Mouse (Mus musculus): ENCODE measurements at regions not wholly inside any gene's neighbourhood (a gene's known extent, or its start where the extent isn't known, plus 50 kb on each side); places are given as distances from the start of the nearest gene placed in this dataset.

DNA sequence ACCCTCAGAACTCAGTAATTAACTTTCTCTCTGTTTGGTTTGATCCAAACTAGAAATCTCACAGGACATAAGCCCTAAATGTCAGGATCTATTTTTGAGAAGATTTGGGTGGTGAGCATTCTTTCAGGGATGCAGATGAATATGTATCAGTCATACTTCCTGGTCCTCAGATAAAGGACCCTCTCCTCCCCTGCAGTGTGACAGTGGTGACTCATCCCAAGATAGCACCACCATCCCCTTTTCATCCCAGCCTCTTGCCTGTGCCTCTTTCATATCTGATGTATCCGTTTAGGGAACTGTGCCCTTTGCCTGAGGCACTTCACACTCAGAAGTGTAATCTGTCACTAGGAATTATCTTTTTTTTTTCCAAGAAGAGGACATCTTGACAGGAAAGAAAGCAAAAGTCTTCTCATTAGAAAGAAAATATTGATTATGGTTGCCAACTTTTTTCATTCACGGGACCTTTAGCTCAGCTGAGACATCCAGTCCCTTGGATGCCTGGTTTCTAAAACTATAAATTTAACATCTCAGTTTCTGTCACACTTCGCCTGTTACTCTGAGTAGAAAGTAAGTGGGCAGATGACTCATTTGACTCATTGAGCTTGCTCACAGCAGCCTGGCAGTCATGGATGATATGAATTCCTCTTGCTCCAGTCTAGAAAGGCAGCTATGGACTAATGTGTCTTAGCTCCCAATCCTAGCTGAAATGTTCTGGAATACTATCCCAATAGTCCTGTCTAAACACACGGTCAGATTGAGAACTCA lies 284.1 kb upstream of the Mctp2 start:
- Histone ChIP-seq H3K4me1 (ENCODE audit: insufficient read depth, low read depth, low read length) (no peaks in the 10 kb centered on the region), H3K9me3 (ENCODE audit: low read length) (no peaks in the 10 kb centered on the region), H3K36me3 (ENCODE audit: insufficient read depth, low read length) (no peaks in the 10 kb centered on the region), H3K27ac (ENCODE audit: low read length) (no peak overlapping the region), H3K9ac (replicated peaks; ENCODE audit: low read depth) (no peak overlapping the region), H3K4me3 (ENCODE audit: low read depth, low read length) (no peak overlapping the region), H3K27me3 (replicated peaks; ENCODE audit: insufficient read depth, low read length) (no peaks in the 10 kb centered on the region), H3K4me2 (replicated peaks; ENCODE audit: low read depth, low read length) (no peak overlapping the region)
- TF ChIP-seq CTCF (IDR thresholded peaks at IDR 0.05) (no peak), EP300 (IDR thresholded peaks at IDR 0.05) (no peak)
- 70% methylated on average over 4 of the region's 4 CpGs for WGBS
- no peak for ATAC-seq
- DNase-seq (ENCODE audit: low spot score) = no peak

DNA sequence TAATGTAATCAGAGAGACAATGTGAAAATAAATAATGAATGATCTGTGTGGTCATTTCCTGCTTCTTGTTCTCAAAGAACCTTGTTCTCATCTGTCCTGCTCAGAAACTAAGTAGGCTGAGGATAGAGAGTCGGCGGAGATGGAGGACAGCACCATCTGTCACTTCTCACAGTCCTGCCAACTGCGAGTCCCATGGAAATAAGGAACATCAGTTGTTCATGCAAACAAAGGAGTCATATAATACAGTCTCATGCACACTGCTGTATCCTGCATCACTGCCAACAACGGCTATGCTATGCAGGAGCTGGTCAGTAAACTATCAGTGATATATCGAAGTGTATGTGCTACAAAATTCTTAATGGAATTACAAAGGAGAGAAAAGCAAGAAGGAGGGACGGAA lies 285.7 kb upstream of the Mctp2 start:
- no peak for ATAC-seq
- Histone ChIP-seq H3K4me2 (replicated peaks; ENCODE audit: low read depth, low read length) (no peak overlapping the region), H3K4me3 (ENCODE audit: low read depth, low read length) (no peak overlapping the region), H3K9me3 (ENCODE audit: low read length) (no peaks in the 10 kb centered on the region), H3K27me3 (replicated peaks; ENCODE audit: insufficient read depth, low read length) (no peaks in the 10 kb centered on the region), H3K36me3 (ENCODE audit: insufficient read depth, low read length) (no peaks in the 10 kb centered on the region), H3K4me1 (ENCODE audit: insufficient read depth, low read depth, low read length) (no peaks in the 10 kb centered on the region), H3K9ac (replicated peaks; ENCODE audit: low read depth) (no peak overlapping the region), H3K27ac (ENCODE audit: low read length) (no peak overlapping the region)
- TF ChIP-seq EP300 (IDR thresholded peaks at IDR 0.05) = no peak
- TF ChIP-seq CTCF (IDR thresholded peaks at IDR 0.05) = no peak
- no peak for DNase-seq (ENCODE audit: low spot score)
- 59% methylated on average over 6 of the region's 6 CpGs for WGBS

DNA sequence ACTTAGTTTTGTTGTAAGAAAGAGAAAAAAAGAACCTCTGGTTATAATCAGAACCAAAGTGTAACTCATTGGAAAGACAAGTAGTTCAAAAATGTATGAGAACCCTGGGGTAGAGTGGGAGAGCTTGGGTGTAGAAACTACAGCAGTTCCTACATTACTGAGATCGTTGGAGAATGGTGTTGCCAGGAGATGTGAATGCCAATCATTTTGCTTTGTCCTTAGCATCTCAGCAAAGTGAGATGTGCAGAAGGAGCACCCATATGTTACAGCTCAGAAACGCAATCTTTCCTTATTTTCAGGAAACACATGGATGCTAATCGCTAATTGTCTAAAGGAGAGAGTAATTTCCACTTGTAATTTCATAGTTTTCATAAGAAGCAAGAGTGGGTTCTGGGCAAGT lies 286.2 kb upstream of the Mctp2 start:
- H3K27me3 ChIP-seq (replicated peaks; ENCODE audit: insufficient read depth, low read length) = no peaks in the 10 kb centered on the region
- no peak overlapping the region for H3K4me3 ChIP-seq (ENCODE audit: low read depth, low read length)
- 56% methylated on average over 3 of the region's 3 CpGs for WGBS
- ATAC-seq (no peak), DNase-seq (ENCODE audit: low spot score) (no peak)
- H3K9me3 ChIP-seq (ENCODE audit: low read length) = no peaks in the 10 kb centered on the region
- no peaks in the 10 kb centered on the region for H3K4me1 ChIP-seq (ENCODE audit: insufficient read depth, low read depth, low read length)
- H3K4me2 ChIP-seq (replicated peaks; ENCODE audit: low read depth, low read length) = no peak overlapping the region
- no peak overlapping the region for H3K9ac ChIP-seq (replicated peaks; ENCODE audit: low read depth)
- no peak for TF ChIP-seq CTCF (IDR thresholded peaks at IDR 0.05)
- TF ChIP-seq EP300 (IDR thresholded peaks at IDR 0.05) = no peak
- H3K36me3 ChIP-seq (ENCODE audit: insufficient read depth, low read length) = no peaks in the 10 kb centered on the region
- H3K27ac ChIP-seq (ENCODE audit: low read length) = no peak overlapping the region

DNA sequence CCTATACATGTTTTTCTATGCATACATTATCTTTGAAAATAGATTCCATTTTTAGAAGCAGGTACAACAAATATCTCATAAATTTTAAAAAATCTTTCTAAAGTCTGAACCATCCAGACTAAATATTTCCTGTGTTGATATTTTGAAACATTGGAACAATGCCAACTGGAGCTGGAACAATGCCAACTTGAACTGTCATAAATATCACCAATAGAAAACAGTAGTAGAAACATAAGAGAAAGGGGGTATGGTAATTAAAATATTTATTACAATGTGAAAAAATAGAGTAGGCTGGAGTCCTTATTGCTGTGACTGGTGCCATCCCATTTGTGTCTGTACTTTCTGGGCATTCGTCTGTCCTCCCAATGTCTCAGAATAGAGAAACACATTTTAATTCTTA lies 286.9 kb upstream of the Mctp2 start:
- Histone ChIP-seq H3K4me1 (ENCODE audit: insufficient read depth, low read depth, low read length) (no peaks in the 10 kb centered on the region), H3K4me3 (ENCODE audit: low read depth, low read length) (no peak overlapping the region), H3K9me3 (ENCODE audit: low read length) (no peaks in the 10 kb centered on the region), H3K36me3 (ENCODE audit: insufficient read depth, low read length) (no peaks in the 10 kb centered on the region), H3K9ac (replicated peaks; ENCODE audit: low read depth) (no peak overlapping the region), H3K27me3 (replicated peaks; ENCODE audit: insufficient read depth, low read length) (no peaks in the 10 kb centered on the region), H3K27ac (ENCODE audit: low read length) (no peak overlapping the region), H3K4me2 (replicated peaks; ENCODE audit: low read depth, low read length) (no peak overlapping the region)
- TF ChIP-seq CTCF (IDR thresholded peaks at IDR 0.05) = no peak
- no peak for TF ChIP-seq EP300 (IDR thresholded peaks at IDR 0.05)
- ATAC-seq (no peak), DNase-seq (ENCODE audit: low spot score) (no peak)
- 68% methylated on average over 1 of the region's 1 CpGs for WGBS

DNA sequence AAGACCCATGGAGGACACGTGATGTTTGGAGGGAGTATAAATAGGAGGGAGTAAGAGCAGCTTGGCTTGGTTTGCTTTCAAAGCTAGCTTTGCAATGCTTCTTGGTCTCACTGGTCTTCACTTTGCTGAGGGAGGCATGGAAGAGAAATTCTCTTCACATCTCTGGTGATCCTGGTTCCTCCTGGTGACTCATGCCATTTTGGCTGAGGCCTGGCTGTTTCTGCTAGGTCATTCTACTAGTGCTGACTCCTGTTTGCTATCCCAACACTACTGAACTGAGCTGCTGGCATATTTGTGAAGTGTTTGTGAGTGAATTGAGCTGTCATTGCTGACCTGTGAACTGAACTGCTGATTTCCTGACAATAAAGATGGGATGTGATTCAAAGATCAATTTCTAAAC lies 288.3 kb upstream of the Mctp2 start:
- Histone ChIP-seq H3K9me3 (ENCODE audit: low read length) (no peaks in the 10 kb centered on the region), H3K36me3 (ENCODE audit: insufficient read depth, low read length) (no peaks in the 10 kb centered on the region), H3K9ac (replicated peaks; ENCODE audit: low read depth) (no peak overlapping the region), H3K27me3 (replicated peaks; ENCODE audit: insufficient read depth, low read length) (no peaks in the 10 kb centered on the region), H3K4me3 (ENCODE audit: low read depth, low read length) (no peak overlapping the region), H3K4me2 (replicated peaks; ENCODE audit: low read depth, low read length) (no peak overlapping the region), H3K27ac (ENCODE audit: low read length) (no peak overlapping the region), H3K4me1 (ENCODE audit: insufficient read depth, low read depth, low read length) (no peaks in the 10 kb centered on the region)
- ATAC-seq = peak; percentile 44
- DNase-seq (ENCODE audit: low spot score) = no peak
- WGBS = 69% methylated on average over 1 of the region's 1 CpGs
- TF ChIP-seq EP300 (IDR thresholded peaks at IDR 0.05) (no peak), CTCF (IDR thresholded peaks at IDR 0.05) (no peak)

DNA sequence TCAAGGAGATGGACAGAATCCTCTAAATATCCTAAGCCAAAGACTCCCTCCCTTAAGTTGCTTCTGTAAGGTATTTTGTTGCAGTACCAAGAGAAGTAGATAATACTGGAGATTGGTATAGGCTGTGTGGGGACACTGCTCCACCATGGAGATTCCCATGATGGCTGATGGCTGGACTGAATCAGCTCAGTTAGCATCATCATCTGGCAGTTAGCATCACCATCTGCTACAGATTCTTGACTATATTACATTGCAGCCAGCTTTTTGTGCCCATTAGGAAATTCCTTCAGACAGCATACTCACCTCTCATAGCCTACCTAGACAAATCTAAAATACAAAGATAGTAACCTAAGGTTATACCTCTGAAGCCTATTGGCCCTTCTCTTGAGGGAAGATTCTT lies 290.6 kb upstream of the Mctp2 start:
- H3K27me3 ChIP-seq (replicated peaks; ENCODE audit: insufficient read depth, low read length) = no peaks in the 10 kb centered on the region
- no peak overlapping the region for H3K4me3 ChIP-seq (ENCODE audit: low read depth, low read length)

DNA sequence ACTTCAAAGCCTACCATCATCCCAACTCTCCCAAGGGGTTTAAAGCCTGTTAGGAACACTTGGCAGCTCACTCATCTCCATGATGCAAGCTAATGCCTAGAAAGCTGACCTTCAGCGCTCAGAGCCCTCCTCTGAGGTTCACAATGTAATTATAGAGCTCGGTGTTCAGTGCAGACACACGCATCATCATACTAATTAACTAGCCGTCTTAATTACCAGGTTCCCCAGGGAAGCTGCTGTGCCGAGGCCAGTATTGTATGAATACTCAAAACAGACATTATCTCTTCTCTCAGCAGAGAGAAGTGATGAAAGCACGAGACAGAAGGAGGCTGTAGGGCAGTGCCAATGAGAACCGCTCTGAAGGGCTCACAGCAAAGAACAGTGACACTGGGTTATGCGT lies 295.5 kb upstream of the Mctp2 start:
- no peak overlapping the region for H3K9ac ChIP-seq (replicated peaks; ENCODE audit: low read depth)
- no peak overlapping the region for H3K4me2 ChIP-seq (replicated peaks; ENCODE audit: low read depth, low read length)
- H3K36me3 ChIP-seq (ENCODE audit: insufficient read depth, low read length) = no peaks in the 10 kb centered on the region
- H3K4me1 ChIP-seq (ENCODE audit: insufficient read depth, low read depth, low read length) = no peaks in the 10 kb centered on the region
- no peaks in the 10 kb centered on the region for H3K27me3 ChIP-seq (replicated peaks; ENCODE audit: insufficient read depth, low read length)
- ATAC-seq = no peak
- TF ChIP-seq CTCF (IDR thresholded peaks at IDR 0.05) (no peak), EP300 (IDR thresholded peaks at IDR 0.05) (no peak)
- no peaks in the 10 kb centered on the region for H3K9me3 ChIP-seq (ENCODE audit: low read length)
- WGBS = 88% methylated on average over 8 of the region's 8 CpGs
- DNase-seq (ENCODE audit: low spot score) = no peak
- no peak overlapping the region for H3K4me3 ChIP-seq (ENCODE audit: low read depth, low read length)
- no peak overlapping the region for H3K27ac ChIP-seq (ENCODE audit: low read length)

More for the DNA sequence above, 290.6 kb upstream of the Mctp2 start:
- no peaks in the 10 kb centered on the region for H3K9me3 ChIP-seq (ENCODE audit: low read length)
- ATAC-seq (no peak), DNase-seq (ENCODE audit: low spot score) (no peak)
- no peaks in the 10 kb centered on the region for H3K36me3 ChIP-seq (ENCODE audit: insufficient read depth, low read length)
- H3K9ac ChIP-seq (replicated peaks; ENCODE audit: low read depth) = no peak overlapping the region
- TF ChIP-seq CTCF (IDR thresholded peaks at IDR 0.05) (no peak), EP300 (IDR thresholded peaks at IDR 0.05) (no peak)
- H3K4me1 ChIP-seq (ENCODE audit: insufficient read depth, low read depth, low read length) = no peaks in the 10 kb centered on the region
- H3K4me2 ChIP-seq (replicated peaks; ENCODE audit: low read depth, low read length) = no peak overlapping the region
- no peak overlapping the region for H3K27ac ChIP-seq (ENCODE audit: low read length)
